In genomic region chr4:139821491-139822160, GRCm38 (mm10) we compare ENCODE assay signal across 9 mouse cellular contexts. TPM values are rescaled to one million over a fixed set of nuclear protein-coding genes. Genes with fewer than 3 reads are reported as not detected.
A peak's percentile ranks its signal among the peaks of the same experiment; 100 is the strongest.
DNase-seq lines count a peak whose midpoint lies in the region; ATAC-seq lines count a peak whose summit lies in the region.
"Had no signal": no experiment of that assay in that cellular context is flagged by ENCODE, and none has a peak within 500 bp of the region (broad histone marks: within the 10 kb centered on the region; RNA-seq: fewer than 3 reads in every experiment).

No protein-coding gene starts in this region.

- intact Hi-C loops in left cerebral cortex, postnatal 36 days (cut with DNase I) = no loop called here

- H3K4me3 ChIP-seq in kidney, embryonic 15.5 days (replicated peaks) = peak overlapping the region; percentile 22
- H3K4me3 ChIP-seq in embryonic facial prominence, embryonic 14.5 days (ENCODE audit: low read depth, low read length) = peak overlapping the region; percentile 37
- H3K4me3 ChIP-seq in intestine, embryonic 15.5 days (replicated peaks) = peak overlapping the region; percentile 23; the same call in 1 of the 2 replicates

- H3K36me3 ChIP-seq in kidney, embryonic 15.5 days = no peaks in the 10 kb centered on the region
- H3K36me3 ChIP-seq in embryonic facial prominence, embryonic 14.5 days (ENCODE audit: control insufficient read depth, insufficient read depth, low read length) = no peaks in the 10 kb centered on the region
- no peaks in the 10 kb centered on the region for H3K36me3 ChIP-seq in intestine, embryonic 15.5 days

- no peak overlapping the region for H3K9ac ChIP-seq in kidney, embryonic 15.5 days
- H3K9ac ChIP-seq in embryonic facial prominence, embryonic 14.5 days (ENCODE audit: low read depth, low read length) = peak overlapping the region; percentile 50
- no peak overlapping the region for H3K9ac ChIP-seq in intestine, embryonic 15.5 days

- peaks cover 100% of the 10 kb centered on the region for H3K27me3 ChIP-seq in kidney, embryonic 15.5 days
- H3K27me3 ChIP-seq in embryonic facial prominence, embryonic 14.5 days (replicated peaks; ENCODE audit: control insufficient read depth, insufficient read depth, low read length) = peaks cover 98% of the 10 kb centered on the region
- H3K27me3 ChIP-seq in intestine, embryonic 15.5 days (replicated peaks) = peaks cover 93% of the 10 kb centered on the region

- no peak overlapping the region for H3K27ac ChIP-seq in kidney, embryonic 15.5 days
- H3K27ac ChIP-seq in embryonic facial prominence, embryonic 14.5 days (replicated peaks; ENCODE audit: low read depth, low read length) = peak overlapping the region; percentile 29; the same call in 1 of the 2 replicates
- H3K27ac ChIP-seq in intestine, embryonic 15.5 days = no peak overlapping the region

- H3K9me3 ChIP-seq in kidney, embryonic 15.5 days (replicated peaks) = no peaks in the 10 kb centered on the region
- H3K9me3 ChIP-seq in embryonic facial prominence, embryonic 14.5 days (ENCODE audit: control insufficient read depth, low read length) = no peaks in the 10 kb centered on the region
- H3K9me3 ChIP-seq in intestine, embryonic 15.5 days = no peaks in the 10 kb centered on the region

- H3K4me2 ChIP-seq in kidney, embryonic 15.5 days = peak overlapping the region; percentile 49
- peak overlapping the region; percentile 53 for H3K4me2 ChIP-seq in embryonic facial prominence, embryonic 14.5 days (ENCODE audit: low read depth, low read length)
- H3K4me2 ChIP-seq in intestine, embryonic 15.5 days (replicated peaks) = peak overlapping the region; percentile 46

- no peak for DNase-seq in kidney, adult 11 months
- peak; percentile 63 for DNase-seq in embryonic facial prominence, embryonic 14.5 days (ENCODE audit: low spot score)
- peak; percentile 83 for DNase-seq in neural tube, embryonic 10.5 days (ENCODE audit: extremely low spot score, low spot score)
- no peak for DNase-seq in left cerebral cortex, postnatal 36 days (ENCODE audit: low spot score in 2 of 2)
- DNase-seq in layer of hippocampus, adult 8-10 months (ENCODE audit: low spot score in 2 of 2) = no peak
- DNase-seq in urinary bladder, adult 2 months (ENCODE audit: low spot score) = no peak

- peak; percentile 67; the same call in 1 of the 2 replicates for ATAC-seq in kidney, embryonic 15.5 days (replicated peaks; ENCODE audit: low FRiP score)
- ATAC-seq in embryonic facial prominence, embryonic 14.5 days (ENCODE audit: low read depth) = peak; percentile 74
- ATAC-seq in intestine, embryonic 15.5 days = no peak

- H3K4me1 ChIP-seq in kidney, embryonic 15.5 days = peaks cover 27% of the 10 kb centered on the region
- peaks cover 5% of the 10 kb centered on the region; the same call in 1 of the 2 replicates for H3K4me1 ChIP-seq in embryonic facial prominence, embryonic 14.5 days (ENCODE audit: control insufficient read depth, insufficient read depth, low read length)
- H3K4me1 ChIP-seq in intestine, embryonic 15.5 days (replicated peaks) = peaks cover 8% of the 10 kb centered on the region; the same call in 1 of the 2 replicates

- under 1% methylated on average over 65 of the region's 65 CpGs for WGBS in kidney, embryonic 15.5 days
- under 1% methylated on average over 37 of the region's 65 CpGs for WGBS in embryonic facial prominence, embryonic 14.5 days
- WGBS in intestine, embryonic 15.5 days = 1% methylated on average over 65 of the region's 65 CpGs

RNA-seq across cellular contexts. Expression of gene Pax7, which starts 11.7 kb away (rescaled TPM):
- polyA plus RNA-seq in kidney, embryonic 15.5 days (2015; fragmentation: Nextera tagmentation; extraction: Ambion mirVana) = 0.05 and 0.10 TPM in 2 replicates
- polyA plus RNA-seq in embryonic facial prominence, embryonic 14.5 days (2014; fragmentation: Nextera tagmentation; extraction: Ambion mirVana) = 2.6 TPM in 2 replicates
- not detected in 2 replicates for polyA plus RNA-seq in intestine, embryonic 15.5 days (2015; fragmentation: Nextera tagmentation; extraction: Ambion mirVana)
- not detected for total RNA-seq in left cerebral cortex, postnatal 36 days (2021)
- under 1 TPM in 1 of 4 experiments, not detected in 3; 0.04 TPM for total RNA-seq in layer of hippocampus, adult 8-10 months (2022)
- polyA plus RNA-seq in urinary bladder, adult 2 months (2012; rRNA removed) = not detected in 2 replicates
- total RNA-seq: heart, adult 18-20 months had no signal

Comparison
In these comparisons a context has a peak if more than half of its experiments do, and no peak if none do; other contexts are left out.
1. DNase-seq: peak in embryonic facial prominence, embryonic 14.5 days (single experiment) and neural tube, embryonic 10.5 days (single experiment); none in kidney, adult 11 months (single experiment), left cerebral cortex, postnatal 36 days (0 of 2), layer of hippocampus, adult 8-10 months (0 of 2) and urinary bladder, adult 2 months (single experiment).
2. Peak in every context shown above with its lines, with median percentiles within 50 percentile points of each other: H3K4me2 ChIP-seq and H3K4me3 ChIP-seq.